Mouse (Mus musculus) gonadal fat pad, adult 2 months (tissue): ENCODE results near the gene Ano1. TPM values are rescaled to one million over a fixed set of nuclear protein-coding genes. Genes with fewer than 3 reads are reported as not detected.

Experiments
- DNase-seq: peaks from one replicate; pipeline ENCODE4 v3.0.0-alpha.2; 2012; ENCODE audit warnings: low read depth
- polyA plus RNA-seq: library from polyadenylated mRNA; depleted of rRNA; stranded (reverse); fragments of >200 nt; gene quantifications from 2 replicates; pipeline ENCODE4 v1.2.3, GENCODE M21; 2012

The Ano1 gene
- polyA plus RNA-seq, 1 experiment: 115 TPM

DNA sequence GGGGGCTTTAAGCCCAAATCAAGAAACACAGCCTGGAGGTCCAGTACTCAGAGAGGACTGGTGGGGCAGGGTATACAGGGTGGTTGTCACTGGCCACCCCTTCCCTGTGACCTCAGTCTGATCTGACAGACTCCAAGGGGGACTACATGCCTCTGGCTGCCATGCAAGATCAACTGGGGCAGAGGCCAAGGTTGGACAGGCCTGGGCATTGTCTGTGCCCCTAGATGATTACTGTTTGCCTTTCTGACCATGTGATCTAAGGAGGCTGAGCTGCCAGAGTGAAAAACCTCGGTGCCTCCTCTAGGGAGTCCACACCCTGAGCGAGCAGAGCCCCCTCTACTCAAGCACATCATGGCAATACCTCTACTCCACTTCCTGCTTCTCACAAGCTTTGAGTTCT lies 115.8 kb downstream of the Ano1 start:
- no peak for DNase-seq

GRCm38 (mm10) chr7:144634875-144635274 lies 116.9 kb downstream of the Ano1 start:
- DNase-seq: no peak

- no peak for DNase-seq
These were observed 117.3 kb downstream of the Ano1 start for GRCm38 (mm10) chr7:144634450-144634849.

GRCm38 (mm10) chr7:144632321-144632720 lies 119.5 kb downstream of the Ano1 start:
- DNase-seq: no peak

DNA sequence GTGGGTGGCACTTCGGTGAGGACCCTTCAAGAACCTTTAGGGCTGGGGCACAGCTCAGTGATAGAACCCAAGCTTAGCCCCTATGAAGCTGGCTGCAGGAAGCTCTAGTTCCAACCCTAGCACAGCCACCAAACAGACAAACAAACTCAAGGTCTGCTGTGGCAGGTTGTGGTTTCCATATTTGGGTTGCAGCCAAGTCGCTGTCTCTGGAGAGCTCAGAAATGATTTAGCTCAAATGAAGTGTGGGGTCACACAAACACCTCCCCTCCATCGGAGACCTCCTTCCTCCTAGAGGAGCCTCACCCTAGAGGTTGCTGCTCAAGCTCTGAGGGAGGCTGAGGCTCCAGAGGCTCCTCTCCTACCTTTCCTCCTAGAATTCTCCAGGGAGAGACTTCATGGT lies 121.2 kb downstream of the Ano1 start:
- DNase-seq: no peak

DNA sequence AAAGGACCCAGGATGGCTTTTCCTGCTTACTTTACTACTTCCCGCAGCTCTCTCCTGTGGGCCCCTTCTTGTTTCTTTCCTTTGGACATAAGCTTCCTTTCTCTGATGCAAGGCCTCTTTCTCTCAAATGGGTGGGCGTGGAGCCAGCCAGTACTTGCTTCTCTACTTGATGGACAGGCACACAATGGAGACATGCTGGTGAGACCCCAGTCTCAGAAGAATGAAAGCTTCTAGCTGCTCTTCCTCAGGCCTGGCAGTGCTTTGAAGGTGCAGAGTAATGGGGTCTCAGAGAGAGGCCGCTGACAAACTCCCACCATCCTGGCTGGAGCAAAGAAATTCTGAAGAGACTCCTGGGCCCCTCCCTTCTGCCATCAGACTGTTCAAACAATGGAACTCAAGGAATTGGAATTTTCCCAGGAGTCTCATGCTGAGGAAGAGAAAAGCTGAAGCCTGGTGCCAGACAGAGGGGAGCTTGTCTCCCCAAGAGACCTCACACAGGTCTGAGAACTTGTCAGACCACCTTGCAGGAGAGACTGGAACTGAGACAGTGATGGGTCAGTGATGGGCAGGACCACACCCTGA lies 123.3 kb downstream of the Ano1 start:
- DNase-seq: no peak

GRCm38 (mm10) chr7:144627606-144628333 lies 124.0 kb downstream of the Ano1 start:
- DNase-seq: no peak

DNA sequence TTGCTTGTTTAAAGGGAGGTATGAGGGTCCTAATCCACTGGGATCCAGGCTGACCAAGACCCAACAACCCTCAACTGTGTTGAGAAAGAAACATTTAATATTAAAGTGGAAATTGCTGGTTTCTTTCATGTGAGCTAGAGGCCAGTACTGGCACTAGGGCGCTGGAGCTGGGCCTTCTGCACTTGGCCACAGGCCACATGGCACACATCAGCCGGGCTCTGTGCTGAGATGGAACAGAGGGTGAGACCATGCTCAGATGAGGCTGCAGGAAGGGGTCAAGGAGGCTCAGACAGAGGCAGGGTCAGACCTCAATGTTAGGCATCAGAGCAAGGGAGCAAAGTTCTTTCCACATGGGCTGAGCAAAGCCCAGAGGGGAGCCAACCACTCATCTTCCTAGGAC lies 125.7 kb downstream of the Ano1 start:
- no peak for DNase-seq

- DNase-seq: no peak
These were observed 130.8 kb downstream of the Ano1 start for GRCm38 (mm10) chr7:144620721-144621681.

DNA sequence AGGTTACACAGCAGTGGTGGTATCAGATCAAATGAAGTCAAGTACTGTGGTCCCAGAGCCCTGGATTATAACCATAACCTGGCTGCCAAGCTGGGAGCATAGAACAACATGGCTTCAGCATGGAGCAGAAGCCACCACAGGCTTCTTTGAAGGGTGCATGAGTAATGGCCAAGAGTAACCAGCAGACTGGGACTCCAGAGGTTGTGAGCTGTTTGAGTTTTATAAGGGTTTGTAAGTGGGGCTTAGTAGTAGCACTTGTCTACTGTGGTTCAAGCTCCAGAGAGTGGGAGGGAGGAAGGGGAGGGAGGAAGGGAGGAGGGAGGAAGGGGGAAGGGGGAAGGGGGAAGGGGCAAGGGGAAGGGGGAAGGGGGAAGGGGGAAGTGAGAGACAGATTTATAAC lies 131.5 kb downstream of the Ano1 start:
- DNase-seq: no peak

- no peak for DNase-seq
These were observed 136.4 kb downstream of the Ano1 start for GRCm38 (mm10) chr7:144615343-144615742.

GRCm38 (mm10) chr7:144612829-144613228 lies 138.9 kb downstream of the Ano1 start:
- no peak for DNase-seq

GRCm38 (mm10) chr7:144612351-144612750 lies 139.4 kb downstream of the Ano1 start:
- no peak for DNase-seq

GRCm38 (mm10) chr7:144611595-144611994 lies 140.2 kb downstream of the Ano1 start:
- no peak for DNase-seq

DNA sequence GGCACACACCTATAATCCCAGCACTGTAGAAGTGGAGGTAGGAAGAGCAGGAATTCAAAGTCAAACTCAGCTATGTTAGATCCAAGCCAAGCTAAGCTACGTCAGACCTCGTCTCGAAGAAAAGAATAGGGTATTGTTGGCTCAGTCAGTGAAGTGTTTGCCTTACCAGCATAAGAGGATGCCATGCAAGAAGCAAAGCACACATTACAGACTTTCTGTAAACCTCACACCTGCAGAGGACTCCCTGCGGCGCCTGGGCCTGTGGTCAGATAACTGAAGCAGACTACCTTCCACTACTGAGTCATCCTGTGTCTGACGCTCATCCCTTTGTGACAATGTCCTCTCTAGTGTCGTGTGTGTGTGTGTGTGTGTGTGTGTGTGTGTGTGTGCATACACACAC lies 142.2 kb downstream of the Ano1 start:
- no peak for DNase-seq

DNA sequence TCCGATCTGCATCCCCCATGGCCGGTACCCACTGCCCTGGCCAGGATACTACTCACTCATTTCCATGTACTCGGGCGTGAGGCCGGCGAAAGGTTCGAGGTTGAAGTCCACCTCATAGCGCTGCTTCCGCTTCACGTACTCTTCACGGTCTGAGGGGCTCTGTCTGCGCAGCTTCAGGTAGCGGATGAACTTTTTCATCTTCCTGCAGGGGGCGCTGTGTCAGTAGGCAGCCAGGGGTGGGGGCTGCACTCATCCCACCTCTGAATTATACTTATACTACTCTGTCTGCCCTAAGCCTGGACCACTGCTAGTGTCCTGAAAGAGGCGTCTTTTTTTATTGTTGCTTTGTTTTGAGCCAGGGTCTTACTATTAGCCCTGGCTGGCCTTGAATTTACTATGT lies 143.9 kb downstream of the Ano1 start:
- no peak for DNase-seq

DNA sequence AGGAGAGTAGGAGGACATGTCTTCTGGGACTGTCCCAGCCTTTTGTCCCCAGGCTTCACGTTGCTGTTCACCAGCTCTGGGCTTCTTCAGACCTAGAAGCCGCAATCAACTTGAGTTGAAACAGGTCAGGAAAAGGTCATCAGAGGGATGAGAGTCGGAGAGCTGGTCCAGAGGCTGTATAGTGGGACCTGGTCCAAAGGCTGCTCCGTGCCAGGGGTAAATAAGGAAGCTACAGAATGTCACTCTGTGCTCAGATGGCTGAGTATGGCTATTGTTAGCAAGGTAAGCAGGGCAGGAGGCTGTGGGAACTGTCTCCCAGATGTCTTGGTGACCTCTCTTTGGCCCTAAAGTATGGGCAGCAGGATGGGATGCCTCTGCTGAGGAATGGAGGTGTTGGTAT lies 147.0 kb downstream of the Ano1 start:
- DNase-seq: no peak

DNA sequence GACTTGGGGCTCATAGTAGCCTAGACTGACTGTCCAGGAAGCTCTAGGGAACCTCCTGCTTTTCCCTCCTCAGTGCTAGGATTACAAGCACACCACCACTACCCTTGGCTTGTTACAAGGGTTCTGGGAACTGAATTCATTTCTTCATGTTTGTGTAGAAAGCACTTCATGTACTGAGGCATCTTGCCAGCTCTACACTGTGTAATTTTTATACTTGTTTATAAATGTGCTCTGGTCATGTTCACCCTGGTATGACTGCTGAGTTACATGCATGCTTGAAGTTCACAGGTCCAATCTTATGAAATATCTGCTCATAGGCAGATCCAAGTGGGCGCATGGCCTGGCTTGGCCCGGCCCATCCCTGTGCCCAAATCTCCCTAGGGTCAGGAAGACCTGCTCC lies 147.5 kb downstream of the Ano1 start:
- no peak for DNase-seq

DNA sequence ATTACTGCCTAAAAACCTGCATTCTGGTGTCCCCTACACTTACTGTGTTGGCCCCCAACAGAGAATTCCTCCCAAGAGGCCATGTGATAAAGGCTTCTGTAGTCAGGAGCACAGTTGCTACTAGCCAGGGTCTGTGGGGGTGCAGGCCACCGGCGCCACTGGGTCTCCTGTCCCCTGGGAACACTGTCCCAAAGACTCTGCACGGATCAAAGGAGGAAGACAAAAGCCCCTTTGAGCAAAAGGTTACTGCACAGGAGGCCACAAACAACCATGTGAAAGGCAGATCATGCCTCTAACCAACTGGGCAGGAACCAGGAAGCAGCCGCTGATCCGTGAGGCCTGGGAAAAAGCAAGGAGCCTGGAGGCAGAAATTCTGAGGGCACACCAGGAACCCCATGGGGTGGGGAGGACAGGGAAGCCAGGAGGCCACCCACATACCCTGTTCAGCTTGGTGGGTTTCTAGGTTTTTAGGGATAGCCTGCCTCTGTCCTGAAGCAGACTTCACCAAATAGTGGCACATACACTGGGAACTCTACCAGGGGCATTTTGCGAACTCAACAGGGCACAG lies 151.4 kb downstream of the Ano1 start:
- no peak for DNase-seq

GRCm38 (mm10) chr7:144589508-144589907 lies 162.3 kb downstream of the Ano1 start:
- no peak for DNase-seq

GRCm38 (mm10) chr7:144587291-144587690 lies 164.5 kb downstream of the Ano1 start:
- DNase-seq: no peak

DNA sequence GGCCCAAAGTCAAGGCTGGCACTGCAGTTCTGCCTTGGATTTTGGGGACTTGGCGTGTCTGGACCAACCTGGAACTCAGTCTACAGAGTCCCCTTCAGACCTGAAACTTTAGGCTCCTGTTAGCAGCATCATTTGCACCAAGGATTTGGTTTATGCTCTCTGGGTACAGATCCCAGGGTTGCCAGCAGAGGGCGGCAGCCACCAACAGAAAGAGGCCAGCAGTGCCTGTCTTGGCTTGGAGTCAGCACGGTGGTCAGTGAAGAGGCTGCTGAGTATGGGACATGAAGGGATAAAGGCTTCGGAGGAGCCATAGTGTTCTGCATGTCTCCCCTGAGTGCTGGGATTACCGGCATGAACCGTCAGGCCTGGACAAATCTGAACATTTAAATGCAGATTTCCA lies 166.1 kb downstream of the Ano1 start:
- DNase-seq: no peak
